Mouse (Mus musculus): ENCODE measurements around the gene Rd3. TPM values are rescaled to one million over a fixed set of nuclear protein-coding genes. Genes with fewer than 3 reads are reported as not detected.

Gene Rd3
- polyA plus RNA-seq, 1 experiment from 2014 or later = 4.1 TPM

- 0 out of 2 replicates have a peak, but pooled peaks cover 8% of the 10 kb centered on the region for H3K27me3 ChIP-seq (replicated peaks)
- H3K4me3 ChIP-seq = no peak overlapping the region
- H3K4me2 ChIP-seq = no peak overlapping the region
- 68% methylated on average over 2 of the region's 2 CpGs for WGBS
- H3K4me1 ChIP-seq = peaks cover 10% of the 10 kb centered on the region; the same call in 1 of the 2 replicates
- no peak overlapping the region for H3K9ac ChIP-seq
- H3K36me3 ChIP-seq = no peaks in the 10 kb centered on the region
- ATAC-seq (ENCODE audit: extremely low read depth, insufficient number of reproducible peaks, low FRiP score, low TSS enrichment) = no peak
- H3K27ac ChIP-seq (replicated peaks) = no peak overlapping the region
- no peaks in the 10 kb centered on the region for H3K9me3 ChIP-seq
Observed at GRCm38 (mm10) chr1:191946835-191947234, 30.3 kb upstream of the Rd3 start.

- Histone ChIP-seq H3K4me3 (no peak overlapping the region), H3K4me2 (no peak overlapping the region), H3K9me3 (no peaks in the 10 kb centered on the region), H3K4me1 (peaks cover 10% of the 10 kb centered on the region; the same call in 1 of the 2 replicates), H3K9ac (no peak overlapping the region), H3K27me3 (replicated peaks) (0 out of 2 replicates have a peak, but pooled peaks cover 8% of the 10 kb centered on the region), H3K27ac (replicated peaks) (no peak overlapping the region), H3K36me3 (no peaks in the 10 kb centered on the region)
- 76% methylated on average over 8 of the region's 8 CpGs for WGBS
- ATAC-seq (ENCODE audit: extremely low read depth, insufficient number of reproducible peaks, low FRiP score, low TSS enrichment) = no peak
Observed at GRCm38 (mm10) chr1:191947796-191948195, 29.4 kb upstream of the Rd3 start.

- 76% methylated on average over 8 of the region's 8 CpGs for WGBS
- no peak overlapping the region for H3K27ac ChIP-seq (replicated peaks)
Observed at GRCm38 (mm10) chr1:191948600-191948999, 28.6 kb upstream of the Rd3 start.

GRCm38 (mm10) chr1:191950611-191951010 is 26.6 kb upstream of the Rd3 start:
- no peak overlapping the region for H3K27ac ChIP-seq (replicated peaks)
- H3K9me3 ChIP-seq = no peaks in the 10 kb centered on the region
- H3K27me3 ChIP-seq (replicated peaks) = 0 out of 2 replicates have a peak, but pooled peaks cover 5% of the 10 kb centered on the region
- H3K4me2 ChIP-seq = no peak overlapping the region
- ATAC-seq (ENCODE audit: extremely low read depth, insufficient number of reproducible peaks, low FRiP score, low TSS enrichment) = no peak
- no peak overlapping the region for H3K9ac ChIP-seq
- WGBS = 61% methylated on average over 2 of the region's 2 CpGs
- peaks cover 7% of the 10 kb centered on the region; the same call in 1 of the 2 replicates for H3K4me1 ChIP-seq
- H3K36me3 ChIP-seq = no peaks in the 10 kb centered on the region
- H3K4me3 ChIP-seq = no peak overlapping the region

More at GRCm38 (mm10) chr1:191948600-191948999, 28.6 kb upstream of the Rd3 start:
- peaks cover 10% of the 10 kb centered on the region; the same call in 1 of the 2 replicates for H3K4me1 ChIP-seq
- no peaks in the 10 kb centered on the region for H3K36me3 ChIP-seq
- no peaks in the 10 kb centered on the region for H3K9me3 ChIP-seq
- no peak overlapping the region for H3K9ac ChIP-seq
- no peak overlapping the region for H3K4me2 ChIP-seq
- ATAC-seq (ENCODE audit: extremely low read depth, insufficient number of reproducible peaks, low FRiP score, low TSS enrichment) = no peak
- no peak overlapping the region for H3K4me3 ChIP-seq
- 0 out of 2 replicates have a peak, but pooled peaks cover 8% of the 10 kb centered on the region for H3K27me3 ChIP-seq (replicated peaks)

GRCm38 (mm10) chr1:191952733-191953335 is 24.3 kb upstream of the Rd3 start:
- no peak for ATAC-seq (ENCODE audit: extremely low read depth, insufficient number of reproducible peaks, low FRiP score, low TSS enrichment)
- Histone ChIP-seq H3K4me1 (peaks cover 8% of the 10 kb centered on the region; the same call in 1 of the 2 replicates), H3K9ac (no peak overlapping the region), H3K27ac (replicated peaks) (no peak overlapping the region), H3K4me3 (no peak overlapping the region), H3K27me3 (replicated peaks) (0 out of 2 replicates have a peak, but pooled peaks cover 5% of the 10 kb centered on the region), H3K4me2 (no peak overlapping the region), H3K9me3 (no peaks in the 10 kb centered on the region), H3K36me3 (no peaks in the 10 kb centered on the region)
- WGBS = 88% methylated on average over 11 of the region's 11 CpGs

GRCm38 (mm10) chr1:191955101-191955500 is 22.1 kb upstream of the Rd3 start:
- 57% methylated on average over 3 of the region's 3 CpGs for WGBS
- H3K4me1 ChIP-seq = peaks cover 8% of the 10 kb centered on the region; the same call in 1 of the 2 replicates

GRCm38 (mm10) chr1:191956261-191956660 is 20.9 kb upstream of the Rd3 start:
- Histone ChIP-seq H3K9me3 (no peaks in the 10 kb centered on the region), H3K4me3 (no peak overlapping the region), H3K27me3 (replicated peaks) (no peaks in the 10 kb centered on the region; the same call in 1 of the 2 replicates), H3K4me2 (no peak overlapping the region), H3K36me3 (no peaks in the 10 kb centered on the region), H3K4me1 (peaks cover 8% of the 10 kb centered on the region; the same call in 1 of the 2 replicates), H3K27ac (replicated peaks) (peak overlapping the region; percentile 65), H3K9ac (no peak overlapping the region)
- 58% methylated on average over 3 of the region's 3 CpGs for WGBS
- ATAC-seq (ENCODE audit: extremely low read depth, insufficient number of reproducible peaks, low FRiP score, low TSS enrichment) = no peak

More at GRCm38 (mm10) chr1:191955101-191955500, 22.1 kb upstream of the Rd3 start:
- H3K9ac ChIP-seq = no peak overlapping the region
- H3K4me2 ChIP-seq = no peak overlapping the region
- no peaks in the 10 kb centered on the region for H3K36me3 ChIP-seq
- no peak; the same call in 1 of the 2 replicates for ATAC-seq (ENCODE audit: extremely low read depth, insufficient number of reproducible peaks, low FRiP score, low TSS enrichment)
- peaks cover 5% of the 10 kb centered on the region; the same call in 1 of the 2 replicates for H3K27me3 ChIP-seq (replicated peaks)
- H3K27ac ChIP-seq (replicated peaks) = peak overlapping the region; percentile 65
- H3K9me3 ChIP-seq = no peaks in the 10 kb centered on the region
- H3K4me3 ChIP-seq = no peak overlapping the region

GRCm38 (mm10) chr1:191956871-191957270 is 20.3 kb upstream of the Rd3 start:
- no peak for ATAC-seq (ENCODE audit: extremely low read depth, insufficient number of reproducible peaks, low FRiP score, low TSS enrichment)
- WGBS = 86% methylated on average over 2 of the region's 2 CpGs
- no peaks in the 10 kb centered on the region for H3K36me3 ChIP-seq
- H3K9me3 ChIP-seq = no peaks in the 10 kb centered on the region
- H3K4me1 ChIP-seq = peaks cover 8% of the 10 kb centered on the region; the same call in 1 of the 2 replicates
- no peak overlapping the region for H3K27ac ChIP-seq (replicated peaks)
- H3K4me3 ChIP-seq = no peak overlapping the region
- H3K4me2 ChIP-seq = no peak overlapping the region
- H3K27me3 ChIP-seq (replicated peaks) = no peaks in the 10 kb centered on the region; the same call in 1 of the 2 replicates
- no peak overlapping the region for H3K9ac ChIP-seq

GRCm38 (mm10) chr1:191957321-191957720 is 19.8 kb upstream of the Rd3 start:
- no peaks in the 10 kb centered on the region; the same call in 1 of the 2 replicates for H3K27me3 ChIP-seq (replicated peaks)
- no peak for ATAC-seq (ENCODE audit: extremely low read depth, insufficient number of reproducible peaks, low FRiP score, low TSS enrichment)
- H3K9me3 ChIP-seq = no peaks in the 10 kb centered on the region
- H3K4me1 ChIP-seq = peaks cover 8% of the 10 kb centered on the region; the same call in 1 of the 2 replicates
- H3K4me3 ChIP-seq = no peak overlapping the region
- H3K27ac ChIP-seq (replicated peaks) = no peak overlapping the region
- H3K36me3 ChIP-seq = no peaks in the 10 kb centered on the region
- H3K9ac ChIP-seq = no peak overlapping the region
- H3K4me2 ChIP-seq = no peak overlapping the region
- 80% methylated on average over 3 of the region's 3 CpGs for WGBS

- no peaks in the 10 kb centered on the region for H3K36me3 ChIP-seq
- no peaks in the 10 kb centered on the region for H3K9me3 ChIP-seq
- no peak for ATAC-seq (ENCODE audit: extremely low read depth, insufficient number of reproducible peaks, low FRiP score, low TSS enrichment)
- no peak overlapping the region for H3K27ac ChIP-seq (replicated peaks)
- H3K27me3 ChIP-seq (replicated peaks) = no peaks in the 10 kb centered on the region; the same call in 1 of the 2 replicates
- no peak overlapping the region for H3K4me2 ChIP-seq
- H3K4me1 ChIP-seq = peaks cover 11% of the 10 kb centered on the region
- no peak overlapping the region for H3K4me3 ChIP-seq
- 46% methylated on average over 2 of the region's 2 CpGs for WGBS
- H3K9ac ChIP-seq = no peak overlapping the region; the same call in 1 of the 2 replicates
Observed at GRCm38 (mm10) chr1:191960946-191961345, 16.2 kb upstream of the Rd3 start.

GRCm38 (mm10) chr1:191963413-191963812 is 13.8 kb upstream of the Rd3 start:
- Histone ChIP-seq H3K9ac (no peak overlapping the region), H3K9me3 (no peaks in the 10 kb centered on the region), H3K4me3 (no peak overlapping the region), H3K27me3 (replicated peaks) (no peaks in the 10 kb centered on the region; the same call in 1 of the 2 replicates), H3K27ac (replicated peaks) (no peak overlapping the region), H3K4me1 (peaks cover 8% of the 10 kb centered on the region), H3K4me2 (no peak overlapping the region), H3K36me3 (no peaks in the 10 kb centered on the region)
- 68% methylated on average over 3 of the region's 3 CpGs for WGBS
- no peak for ATAC-seq (ENCODE audit: extremely low read depth, insufficient number of reproducible peaks, low FRiP score, low TSS enrichment)

Measured in heart, embryonic 13.5 days (tissue).